In genomic region chr10:122869865-122870503, GRCm38 (mm10) we compare ENCODE assay signal across 12 mouse cellular contexts.
DNase-seq lines count a peak whose midpoint lies in the region; ATAC-seq lines count a peak whose summit lies in the region.
"Had no signal": no experiment of that assay in that cellular context is flagged by ENCODE, and none has a peak within 500 bp of the region (broad histone marks: within the 10 kb centered on the region; RNA-seq: fewer than 3 reads in every experiment).

No protein-coding gene starts in this region.

- ATAC-seq in hindbrain, embryonic 14.5 days (ENCODE audit: low FRiP score) = no peak
- peak; percentile 63 for ATAC-seq in embryonic facial prominence, embryonic 11.5 days (replicated peaks; ENCODE audit: insufficient number of reproducible peaks, low FRiP score, low TSS enrichment, low read depth)
- ATAC-seq in liver, embryonic 11.5 days (replicated peaks; ENCODE audit: low FRiP score) = no peak

- no peaks in the 10 kb centered on the region for H3K27me3 ChIP-seq in hindbrain, embryonic 10.5 days (ENCODE audit: insufficient read depth, poor library complexity, severe bottlenecking)
- no peaks in the 10 kb centered on the region for H3K27me3 ChIP-seq in hindbrain, embryonic 14.5 days (ENCODE audit: control insufficient read depth, insufficient read depth, low read length)
- H3K27me3 ChIP-seq in embryonic facial prominence, embryonic 11.5 days (ENCODE audit: control insufficient read depth, insufficient read depth, low read length) = no peaks in the 10 kb centered on the region
- H3K27me3 ChIP-seq in liver, embryonic 11.5 days (replicated peaks; ENCODE audit: control insufficient read depth, insufficient read depth, low read length) = no peaks in the 10 kb centered on the region
- H3K27me3 ChIP-seq: liver, embryonic 15.5 days had no signal

- H3K9me3 ChIP-seq in hindbrain, embryonic 10.5 days = no peaks in the 10 kb centered on the region
- H3K9me3 ChIP-seq in hindbrain, embryonic 14.5 days (ENCODE audit: control insufficient read depth, low read length) = no peaks in the 10 kb centered on the region
- H3K9me3 ChIP-seq in embryonic facial prominence, embryonic 11.5 days (replicated peaks; ENCODE audit: control insufficient read depth, low read length) = no peaks in the 10 kb centered on the region
- H3K9me3 ChIP-seq in liver, embryonic 11.5 days (ENCODE audit: control insufficient read depth, low read length) = no peaks in the 10 kb centered on the region
- H3K9me3 ChIP-seq: liver, embryonic 15.5 days had no signal

- WGBS in hindbrain, embryonic 10.5 days = 58% methylated on average over 8 of the region's 8 CpGs
- WGBS in hindbrain, embryonic 14.5 days = 68% methylated on average over 8 of the region's 8 CpGs
- 38% methylated on average over 8 of the region's 8 CpGs for WGBS in embryonic facial prominence, embryonic 11.5 days
- WGBS in liver, embryonic 11.5 days = 46% methylated on average over 8 of the region's 8 CpGs

- DNase-seq in hindbrain, embryonic 10.5 days (ENCODE audit: low spot score) = no peak
- no peak for DNase-seq in hindbrain, embryonic 14.5 days (ENCODE audit: low spot score)
- peak; percentile 36 for DNase-seq in embryonic facial prominence, embryonic 11.5 days (ENCODE audit: low spot score)
- DNase-seq in kidney, adult 9 months = peak; percentile 76
- peak; percentile 64 for DNase-seq in lung, postnatal 25 days (ENCODE audit: low spot score)
- DNase-seq in liver, embryonic 11.5 days (ENCODE audit: low spot score) = no peak
- DNase-seq in right cerebral cortex, postnatal 36 days (ENCODE audit: low spot score in 2 of 2) = no peak
- DNase-seq in frontal cortex, postnatal 36 days (ENCODE audit: low spot score in 2 of 2) = no peak
- DNase-seq: gastrocnemius, postnatal 14 days; thymus, postnatal 25 days had no signal

- H3K4me3 ChIP-seq in hindbrain, embryonic 10.5 days = no peak overlapping the region
- no peak overlapping the region for H3K4me3 ChIP-seq in hindbrain, embryonic 14.5 days (replicated peaks; ENCODE audit: low read length)
- no peak overlapping the region for H3K4me3 ChIP-seq in embryonic facial prominence, embryonic 11.5 days (ENCODE audit: low read depth, low read length)
- H3K4me3 ChIP-seq in liver, embryonic 11.5 days (ENCODE audit: low read depth, low read length) = no peak overlapping the region
- H3K4me3 ChIP-seq: liver, embryonic 15.5 days had no signal

- H3K4me2 ChIP-seq in hindbrain, embryonic 14.5 days (replicated peaks) = no peak overlapping the region
- no peak overlapping the region for H3K4me2 ChIP-seq in embryonic facial prominence, embryonic 11.5 days (ENCODE audit: low read depth, low read length)
- no peak overlapping the region for H3K4me2 ChIP-seq in liver, embryonic 11.5 days
- H3K4me2 ChIP-seq: liver, embryonic 15.5 days had no signal

- peak overlapping the region; percentile 19; the same call in 1 of the 2 replicates for H3K27ac ChIP-seq in hindbrain, embryonic 10.5 days
- H3K27ac ChIP-seq in hindbrain, embryonic 14.5 days = no peak overlapping the region
- H3K27ac ChIP-seq in embryonic facial prominence, embryonic 11.5 days (replicated peaks; ENCODE audit: low read depth, low read length) = 0 out of 2 replicates have a peak overlapping the region, but pooled peaks have one; percentile 35
- no peak overlapping the region for H3K27ac ChIP-seq in liver, embryonic 11.5 days (ENCODE audit: low read depth, low read length)
- H3K27ac ChIP-seq: liver, embryonic 15.5 days had no signal

- no peak overlapping the region for H3K9ac ChIP-seq in hindbrain, embryonic 14.5 days
- H3K9ac ChIP-seq in embryonic facial prominence, embryonic 11.5 days (replicated peaks; ENCODE audit: low read length) = no peak overlapping the region
- H3K9ac ChIP-seq in liver, embryonic 11.5 days (ENCODE audit: low read depth, low read length) = no peak overlapping the region
- H3K9ac ChIP-seq: liver, embryonic 15.5 days had no signal

- no peaks in the 10 kb centered on the region for H3K36me3 ChIP-seq in hindbrain, embryonic 10.5 days
- no peaks in the 10 kb centered on the region for H3K36me3 ChIP-seq in hindbrain, embryonic 14.5 days (replicated peaks; ENCODE audit: control insufficient read depth, insufficient read depth)
- no peaks in the 10 kb centered on the region for H3K36me3 ChIP-seq in embryonic facial prominence, embryonic 11.5 days (replicated peaks; ENCODE audit: control insufficient read depth, insufficient read depth, low read depth, low read length)
- H3K36me3 ChIP-seq in liver, embryonic 11.5 days (ENCODE audit: control insufficient read depth, insufficient read depth, low read length) = no peaks in the 10 kb centered on the region
- H3K36me3 ChIP-seq: G1E; liver, embryonic 15.5 days had no signal

- H3K4me1 ChIP-seq in hindbrain, embryonic 10.5 days (replicated peaks) = peaks cover 11% of the 10 kb centered on the region; the same call in 1 of the 2 replicates
- H3K4me1 ChIP-seq in hindbrain, embryonic 14.5 days (replicated peaks; ENCODE audit: control insufficient read depth, insufficient read depth, low read length) = no peaks in the 10 kb centered on the region
- no peaks in the 10 kb centered on the region for H3K4me1 ChIP-seq in embryonic facial prominence, embryonic 11.5 days (ENCODE audit: control insufficient read depth, insufficient read depth, low read length)
- H3K4me1 ChIP-seq in liver, embryonic 11.5 days (replicated peaks; ENCODE audit: control insufficient read depth, insufficient read depth, low read length) = no peaks in the 10 kb centered on the region
- H3K4me1 ChIP-seq: liver, embryonic 15.5 days had no signal

Comparison
In these comparisons a context has a peak if more than half of its experiments do, and no peak if none do; other contexts are left out.
1. H3K27ac ChIP-seq: peak in hindbrain, embryonic 10.5 days (single experiment) and embryonic facial prominence, embryonic 11.5 days (single experiment); none in hindbrain, embryonic 14.5 days (single experiment) and liver, embryonic 11.5 days (single experiment).
2. DNase-seq: peak in embryonic facial prominence, embryonic 11.5 days (single experiment), kidney, adult 9 months (single experiment) and lung, postnatal 25 days (single experiment); none in hindbrain, embryonic 10.5 days (single experiment), hindbrain, embryonic 14.5 days (single experiment), liver, embryonic 11.5 days (single experiment), right cerebral cortex, postnatal 36 days (0 of 2) and frontal cortex, postnatal 36 days (0 of 2).